Mouse (Mus musculus) heart, embryonic 15.5 days (tissue): Measurements from ENCODE around the gene Naf1. TPM values are rescaled to one million over a fixed set of nuclear protein-coding genes. Genes with fewer than 3 reads are reported as not detected.

Source experiments
- ATAC-seq: fragments of 200-750 bp; cut with Nextera tagmentation; replicated peaks from 2 replicates; pipeline ENCODE4 v1.8.0; 2017; ENCODE audit warnings: low read depth, moderate TSS enrichment; ENCODE audit not compliant: insufficient number of reproducible peaks, insufficient read depth, low FRiP score
- H3K27ac ChIP-seq: fragments of 300-500 bp; sonication (generic); 2 replicates; pipeline ENCODE4 v1.5.1; 2015; ENCODE audit warnings: mild to moderate bottlenecking, inconsistent platforms
- H3K27me3 ChIP-seq: fragments of 300-500 bp; sonication (generic); 2 replicates; pipeline ENCODE4 v1.6.1; 2015; ENCODE audit warnings: inconsistent platforms
- H3K36me3 ChIP-seq: fragments of 300-500 bp; sonication (generic); 2 replicates; pipeline ENCODE4 v1.6.1; 2015; ENCODE audit warnings: mild to moderate bottlenecking, inconsistent platforms
- H3K4me1 ChIP-seq: fragments of 300-500 bp; sonication (generic); replicated peaks from 2 replicates; pipeline ENCODE4 v1.6.1; 2015; ENCODE audit warnings: inconsistent platforms
- H3K4me2 ChIP-seq: fragments of 300-500 bp; sonication (generic); 2 replicates; pipeline ENCODE4 v1.6.1; 2015; ENCODE audit warnings: inconsistent platforms, mild to moderate bottlenecking, moderate library complexity
- H3K4me3 ChIP-seq: fragments of 300-500 bp; sonication (generic); 2 replicates; pipeline ENCODE4 v1.5.1; 2015; ENCODE audit warnings: mild to moderate bottlenecking, inconsistent platforms
- H3K9ac ChIP-seq: fragments of 300-500 bp; sonication (generic); 2 replicates; pipeline ENCODE4 v1.6.1; 2015; ENCODE audit warnings: mild to moderate bottlenecking, inconsistent platforms
- H3K9me3 ChIP-seq: fragments of 300-500 bp; sonication (generic); replicated peaks from 2 replicates; pipeline ENCODE4 v1.6.1; 2016; ENCODE audit warnings: inconsistent platforms
- WGBS: fragments of 180-500 bp; shearing (Covaris S2); methylation state at CpG from one replicate; pipeline ENCODE4 v1.1.7; 2015; ENCODE audit warnings: mixed read lengths; 5-methylcytosine and 5-hydroxymethylcytosine counted together
- polyA plus RNA-seq: library from polyadenylated mRNA; unstranded; fragments of >200 nt; fragmentation: Nextera tagmentation; extraction: Ambion mirVana; gene quantifications from 2 replicates; pipeline ENCODE4 v1.2.1, GENCODE M21; 2015

The Naf1 gene
- polyA plus RNA-seq, 1 experiment from 2014 or later, result 2.0 TPM

DNA sequence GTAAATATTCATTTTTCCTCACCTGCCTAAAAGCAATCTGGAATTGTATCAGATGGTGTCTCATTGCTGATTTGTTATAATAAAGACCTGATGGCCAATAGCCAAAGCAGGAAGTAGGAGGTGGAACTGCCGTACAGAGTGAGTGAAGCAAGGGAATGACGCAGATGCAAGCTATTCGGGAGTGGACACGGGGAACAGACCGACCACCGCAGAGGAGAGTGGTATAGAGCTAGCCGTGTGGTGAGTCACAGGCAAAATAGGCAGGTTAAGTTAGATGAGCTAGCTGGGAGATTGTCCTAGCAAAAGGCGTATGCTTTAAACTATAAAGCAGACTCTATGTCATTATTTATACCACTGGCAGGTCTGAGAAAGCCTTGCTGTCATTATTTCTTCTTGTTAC is 46.1 kb downstream of the Naf1 start:
- H3K27ac ChIP-seq, result no peak overlapping the region; the same call in 1 of the 2 replicates
- whole genome bisulfite sequencing, result 75% methylated on average over 8 of the region's 8 CpGs
- H3K36me3 ChIP-seq, result no peaks in the 10 kb centered on the region
- no peak overlapping the region for H3K4me3 ChIP-seq
- ATAC-seq, result no peak
- H3K9ac ChIP-seq, result no peak overlapping the region
- H3K27me3 ChIP-seq, result no peaks in the 10 kb centered on the region
- H3K9me3 ChIP-seq, result no peaks in the 10 kb centered on the region
- peaks cover 20% of the 10 kb centered on the region for H3K4me1 ChIP-seq
- no peak overlapping the region for H3K4me2 ChIP-seq

DNA sequence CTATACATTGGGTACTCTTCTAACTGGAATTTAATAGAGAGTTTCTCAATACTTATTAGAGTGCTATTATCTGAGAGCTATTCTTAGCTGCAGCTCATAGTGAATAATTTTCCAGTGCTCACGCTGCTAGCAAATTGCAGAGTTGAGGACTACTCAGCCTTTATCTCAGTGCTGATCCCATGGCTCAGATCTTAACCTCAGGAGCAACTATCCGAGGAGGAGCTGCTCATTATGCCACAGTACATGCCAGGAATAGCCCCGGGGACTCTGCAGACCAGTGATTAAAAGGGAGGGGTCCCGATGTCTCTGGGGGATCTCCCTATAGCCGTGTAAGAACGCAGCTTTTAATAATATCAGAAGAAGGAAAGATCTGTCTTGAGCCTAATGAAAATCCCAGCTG is 50.7 kb downstream of the Naf1 start:
- Histone ChIP-seq H3K9me3 (no peaks in the 10 kb centered on the region), H3K9ac (no peak overlapping the region), H3K27ac (peak overlapping the region; percentile 60), H3K36me3 (no peaks in the 10 kb centered on the region), H3K4me3 (peak overlapping the region; percentile 24), H3K27me3 (no peaks in the 10 kb centered on the region), H3K4me1 (peaks cover 8% of the 10 kb centered on the region), H3K4me2 (peak overlapping the region; percentile 52)
- WGBS, result 12% methylated on average over 6 of the region's 6 CpGs
- ATAC-seq, result peak; percentile 58; the same call in 1 of the 2 replicates

DNA sequence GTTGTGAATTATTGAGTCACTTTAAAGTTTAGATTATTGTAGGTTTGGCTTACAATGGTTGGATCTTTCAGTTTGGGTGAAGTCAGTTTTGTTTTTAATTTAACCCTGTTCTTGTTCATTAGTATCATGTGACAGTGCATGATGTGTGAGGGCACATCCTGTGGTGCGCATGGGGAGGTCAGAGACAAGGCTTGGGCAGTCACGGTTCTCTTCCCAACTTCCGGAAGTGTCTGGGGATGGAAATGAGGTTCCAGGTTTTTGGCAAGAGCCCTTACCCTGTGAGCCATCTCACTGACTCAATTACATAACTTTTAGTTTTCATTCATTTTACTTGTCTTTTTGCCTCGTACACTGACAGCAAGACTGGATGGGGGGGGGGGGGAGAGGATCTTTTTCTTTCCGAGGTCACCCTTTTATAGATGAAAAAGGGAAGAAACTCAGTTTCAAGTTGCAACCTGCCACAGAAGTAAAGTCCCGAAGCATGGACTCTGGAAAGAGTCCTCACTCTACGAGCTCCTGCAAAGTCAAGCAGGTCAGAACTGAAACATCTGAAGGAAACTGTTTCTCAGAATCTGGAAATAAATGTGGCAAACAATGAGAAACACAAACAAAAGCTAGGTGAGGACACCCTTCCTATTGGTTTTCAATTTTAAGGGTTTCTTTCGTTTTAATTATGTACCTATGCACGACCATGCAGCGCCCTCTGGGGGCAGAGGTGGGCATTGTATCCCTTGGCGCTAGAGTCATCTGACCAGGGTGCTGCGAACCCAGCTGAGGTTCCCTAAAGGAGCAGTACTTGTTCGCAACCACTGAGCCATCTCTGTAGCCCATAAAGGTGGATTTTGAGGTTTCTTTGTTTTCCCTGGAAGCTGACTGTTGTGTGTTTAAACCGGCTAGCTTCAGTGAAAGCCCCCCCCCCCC is 53.9 kb downstream of the Naf1 start:
- H3K9ac ChIP-seq, result no peak overlapping the region
- no peak overlapping the region for H3K27ac ChIP-seq
- H3K27me3 ChIP-seq, result no peaks in the 10 kb centered on the region
- no peaks in the 10 kb centered on the region for H3K9me3 ChIP-seq
- peaks cover 5% of the 10 kb centered on the region; the same call in 1 of the 2 replicates for H3K4me1 ChIP-seq
- no peak overlapping the region for H3K4me3 ChIP-seq
- no peak overlapping the region for H3K4me2 ChIP-seq
- no peak for ATAC-seq
- 59% methylated on average over 14 of the region's 14 CpGs for WGBS
- H3K36me3 ChIP-seq, result no peaks in the 10 kb centered on the region

DNA sequence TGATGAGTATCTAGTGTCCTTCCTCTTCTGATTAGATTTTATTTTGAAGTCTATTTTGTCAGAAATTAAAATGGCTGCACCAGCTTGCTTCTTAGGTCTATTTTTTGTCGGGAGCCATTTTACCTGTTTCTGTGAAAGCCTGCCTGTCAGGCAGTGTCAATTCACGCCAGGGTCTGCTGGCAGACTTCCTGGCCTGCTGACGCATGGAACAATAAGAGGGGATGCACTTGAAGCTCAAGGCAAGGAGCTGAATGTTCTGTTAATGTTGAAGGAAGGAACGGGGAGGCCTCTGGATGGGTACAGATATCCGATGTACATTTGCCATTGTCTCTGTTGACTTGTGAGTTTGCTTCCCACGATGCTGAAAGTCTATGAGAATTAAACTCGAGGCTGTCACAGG is 56.0 kb downstream of the Naf1 start:
- WGBS, result 41% methylated on average over 7 of the region's 7 CpGs
- H3K4me2 ChIP-seq, result no peak overlapping the region
- H3K36me3 ChIP-seq, result no peaks in the 10 kb centered on the region
- 0 out of 2 replicates have a peak, but pooled peaks cover 2% of the 10 kb centered on the region for H3K4me1 ChIP-seq
- no peaks in the 10 kb centered on the region for H3K27me3 ChIP-seq
- H3K9ac ChIP-seq, result no peak overlapping the region
- no peak overlapping the region for H3K27ac ChIP-seq
- no peak overlapping the region for H3K4me3 ChIP-seq
- H3K9me3 ChIP-seq, result no peaks in the 10 kb centered on the region
- ATAC-seq, result no peak

DNA sequence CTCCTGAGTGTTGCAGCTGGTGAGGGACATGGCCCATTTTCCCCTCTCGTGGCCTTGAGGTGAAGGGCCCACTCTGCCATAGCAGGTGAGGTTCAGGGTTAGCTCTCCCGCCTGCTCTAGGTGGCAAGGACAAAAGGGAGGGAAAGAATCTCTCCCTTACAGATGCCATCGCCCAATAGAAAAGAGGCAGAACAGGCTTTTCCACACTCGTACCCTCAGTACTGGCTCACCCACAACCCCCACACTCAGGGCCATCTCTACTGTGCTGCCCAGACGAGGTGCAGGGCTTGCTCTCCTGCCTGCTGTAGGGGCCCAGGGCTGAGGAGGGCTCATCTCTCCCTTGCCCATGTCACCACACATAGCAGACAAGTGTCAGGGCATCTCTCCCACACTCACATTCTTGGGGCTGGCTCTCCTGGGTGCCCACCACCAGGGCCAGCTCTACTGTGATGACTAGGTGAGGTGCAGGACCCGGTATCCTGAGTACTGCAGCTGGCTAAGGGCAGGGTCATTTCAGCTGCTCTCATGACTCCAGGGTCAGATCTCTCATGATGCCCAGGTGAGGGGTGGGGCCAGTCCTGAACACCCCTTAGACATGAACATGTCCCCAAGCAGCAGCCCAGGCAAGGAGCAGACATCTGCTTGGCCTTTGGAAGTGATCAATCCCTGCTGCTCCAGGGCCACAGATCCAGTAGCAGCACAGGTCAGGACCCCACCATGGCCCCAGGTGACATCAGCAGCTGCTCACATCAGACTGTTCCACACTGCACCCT is 57.9 kb downstream of the Naf1 start:
- ATAC-seq, result no peak
- Histone ChIP-seq H3K9ac (no peak overlapping the region), H3K4me2 (no peak overlapping the region), H3K27me3 (no peaks in the 10 kb centered on the region), H3K4me1 (0 out of 2 replicates have a peak, but pooled peaks cover 2% of the 10 kb centered on the region), H3K4me3 (no peak overlapping the region), H3K9me3 (no peaks in the 10 kb centered on the region), H3K27ac (no peak overlapping the region), H3K36me3 (no peaks in the 10 kb centered on the region)
- WGBS, result 74% methylated on average over 6 of the region's 6 CpGs

DNA sequence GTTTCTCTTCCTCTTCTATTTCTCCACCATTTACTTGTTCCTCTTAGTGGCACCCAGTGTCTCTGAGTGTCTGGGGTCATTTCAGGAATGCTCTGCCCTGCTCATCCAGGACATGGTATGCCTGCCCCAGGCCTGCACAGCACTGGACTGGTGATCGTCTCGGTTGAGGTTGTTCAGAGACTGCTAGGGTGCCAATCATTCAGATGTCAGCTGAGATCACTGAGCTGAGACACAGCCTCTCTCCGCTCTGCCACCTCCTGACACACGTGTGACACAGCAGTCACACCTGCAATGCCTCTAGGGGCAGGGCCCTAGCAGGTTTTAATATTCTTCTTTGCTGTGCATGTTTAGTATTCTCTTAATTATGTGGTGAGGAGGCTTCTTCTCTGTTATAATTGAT is 58.5 kb downstream of the Naf1 start:
- Histone ChIP-seq H3K4me2 (no peak overlapping the region), H3K27ac (no peak overlapping the region), H3K36me3 (no peaks in the 10 kb centered on the region), H3K9ac (no peak overlapping the region), H3K27me3 (no peaks in the 10 kb centered on the region), H3K4me3 (no peak overlapping the region), H3K4me1 (0 out of 2 replicates have a peak, but pooled peaks cover 2% of the 10 kb centered on the region), H3K9me3 (no peaks in the 10 kb centered on the region)
- no peak for ATAC-seq
- WGBS, result 54% methylated on average over 4 of the region's 4 CpGs

DNA sequence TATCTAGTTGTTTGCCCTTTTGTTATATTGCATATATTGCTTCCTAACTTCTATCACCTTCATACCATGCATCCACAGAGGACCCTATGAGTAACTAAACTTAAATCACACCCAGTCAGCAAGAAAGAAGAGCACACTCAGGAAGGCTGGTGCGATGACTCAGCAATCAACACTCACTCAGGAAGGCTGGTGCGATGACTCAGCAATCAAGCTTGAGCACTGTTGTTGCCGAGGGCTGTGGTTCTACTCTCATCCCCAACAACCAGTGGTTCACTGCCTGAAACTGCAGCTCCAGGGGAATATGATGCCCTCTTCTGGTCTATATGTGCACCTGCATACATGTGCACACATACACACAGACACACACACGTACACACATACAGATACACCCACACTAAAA is 73.7 kb downstream of the Naf1 start:
- no peak overlapping the region for H3K4me2 ChIP-seq
- H3K9me3 ChIP-seq, result no peaks in the 10 kb centered on the region
- H3K9ac ChIP-seq, result no peak overlapping the region
- no peaks in the 10 kb centered on the region for H3K4me1 ChIP-seq
- H3K4me3 ChIP-seq, result no peak overlapping the region
- H3K36me3 ChIP-seq, result no peaks in the 10 kb centered on the region
- no peak overlapping the region for H3K27ac ChIP-seq
- no peak for ATAC-seq
- 87% methylated on average over 4 of the region's 4 CpGs for WGBS
- H3K27me3 ChIP-seq, result no peaks in the 10 kb centered on the region

DNA sequence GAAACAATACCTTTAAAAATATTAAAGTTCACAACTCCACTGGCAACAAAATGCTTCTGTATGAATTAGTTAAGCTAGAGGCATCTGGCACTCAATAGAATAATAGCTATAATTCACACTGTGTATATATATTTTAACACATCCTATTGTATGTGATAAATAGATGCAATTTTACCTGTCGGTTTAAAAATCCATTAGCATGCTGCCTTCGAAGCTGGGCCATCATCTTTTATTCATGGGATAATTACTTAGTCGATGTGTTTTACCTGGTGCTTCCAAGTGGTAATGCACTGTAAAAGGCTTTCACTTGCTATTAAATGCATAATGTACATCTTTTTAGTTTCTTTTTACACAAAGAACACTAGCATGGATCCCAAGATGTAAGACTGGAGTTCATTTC is 76.2 kb downstream of the Naf1 start:
- Histone ChIP-seq H3K27me3 (no peaks in the 10 kb centered on the region), H3K4me1 (no peaks in the 10 kb centered on the region), H3K4me3 (no peak overlapping the region), H3K27ac (no peak overlapping the region), H3K36me3 (no peaks in the 10 kb centered on the region), H3K9ac (no peak overlapping the region), H3K9me3 (no peaks in the 10 kb centered on the region), H3K4me2 (no peak overlapping the region)
- no peak for ATAC-seq
- 78% methylated on average over 3 of the region's 3 CpGs for WGBS

Other genes with a start within 250 kb of the Naf1 start
- gene Npy5r, start 172.1 kb upstream of the Naf1 start, polyA plus RNA-seq, result not detected in 2 replicates
- gene Npy1r, start 163.0 kb upstream of the Naf1 start, polyA plus RNA-seq, result 2.4 and 3.2 TPM in 2 replicates